Mouse (Mus musculus) brain, embryonic 18.5 days (tissue): Measurements from ENCODE around the gene Hoxa6.

ENCODE experiments used
- DNase-seq: peaks from one replicate; pipeline ENCODE4 v3.0.0-alpha.2; 2012; ENCODE audit warnings: low read depth, low spot score

Hoxa6 gene

DNA sequence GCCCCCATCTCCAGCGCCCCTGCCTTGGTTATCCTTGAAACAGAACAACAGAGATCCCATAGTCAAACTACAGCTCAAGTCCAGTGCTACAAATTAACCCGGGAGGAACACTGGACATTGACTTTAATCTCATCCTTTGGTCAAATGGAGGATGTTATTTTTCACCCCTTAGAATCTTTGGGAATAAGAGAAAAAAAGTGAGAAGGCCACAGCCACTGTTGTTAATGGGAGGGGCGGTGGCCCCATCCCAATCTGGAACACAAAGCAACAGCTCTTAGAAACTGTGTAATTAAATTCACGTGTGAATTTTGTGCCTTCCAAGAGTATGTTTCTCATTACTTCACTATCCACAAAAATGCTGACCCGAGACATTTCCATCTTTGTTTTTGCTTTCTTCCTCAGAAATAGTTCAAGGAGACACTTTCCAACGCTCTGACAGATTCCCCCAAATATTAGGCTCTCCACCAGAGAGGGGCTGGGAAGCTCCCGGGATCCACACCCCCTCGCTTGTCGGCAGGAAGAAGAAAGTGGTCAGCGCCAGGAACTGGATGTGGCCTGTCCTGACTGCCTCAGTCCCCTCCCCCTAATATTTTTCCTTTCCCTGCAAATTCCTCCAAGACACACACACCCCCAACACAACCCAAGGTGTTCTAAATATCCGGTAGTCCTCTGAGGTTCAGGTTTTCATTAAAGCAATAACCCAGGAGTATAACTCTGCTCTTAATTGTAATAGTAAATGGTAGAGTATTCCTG lies 19.1 kb upstream of the Hoxa6 start:
- DNase-seq: no peak

DNA sequence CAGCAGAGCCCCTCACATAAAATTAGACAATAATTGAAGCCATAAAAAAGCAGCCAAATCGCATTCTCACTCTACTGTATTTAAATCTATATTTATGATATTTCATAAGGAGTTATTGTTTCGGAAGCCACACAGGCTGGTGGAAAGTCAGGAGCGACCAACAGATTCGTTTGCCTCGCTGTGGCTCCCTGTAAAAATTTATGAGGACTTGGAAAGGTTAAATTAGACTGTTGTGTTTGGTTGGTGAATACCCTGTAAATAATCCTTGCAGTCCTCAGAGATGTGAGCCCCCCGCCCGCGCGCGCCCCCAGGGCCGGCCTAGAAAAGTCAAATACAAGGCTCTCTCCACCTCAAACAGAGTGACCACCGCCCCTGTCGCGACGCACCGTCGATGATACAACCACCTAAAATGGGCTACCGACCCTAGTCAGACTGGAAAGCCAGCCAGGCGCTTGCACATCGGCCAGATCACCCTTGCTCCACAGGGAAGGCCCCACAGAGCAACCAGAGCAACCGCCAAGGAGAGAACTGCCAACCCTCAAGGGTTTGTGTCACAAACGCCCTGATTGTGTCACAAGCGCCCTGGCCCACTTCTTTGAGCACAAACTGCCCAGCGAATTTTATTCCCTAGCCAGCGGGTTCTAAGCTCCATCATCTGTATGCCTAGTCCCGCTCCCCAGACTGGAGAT lies 18.2 kb upstream of the Hoxa6 start:
- DNase-seq: no peak

GRCm38 (mm10) chr6:52225612-52226568 lies 17.4 kb upstream of the Hoxa6 start:
- DNase-seq: no peak

DNA sequence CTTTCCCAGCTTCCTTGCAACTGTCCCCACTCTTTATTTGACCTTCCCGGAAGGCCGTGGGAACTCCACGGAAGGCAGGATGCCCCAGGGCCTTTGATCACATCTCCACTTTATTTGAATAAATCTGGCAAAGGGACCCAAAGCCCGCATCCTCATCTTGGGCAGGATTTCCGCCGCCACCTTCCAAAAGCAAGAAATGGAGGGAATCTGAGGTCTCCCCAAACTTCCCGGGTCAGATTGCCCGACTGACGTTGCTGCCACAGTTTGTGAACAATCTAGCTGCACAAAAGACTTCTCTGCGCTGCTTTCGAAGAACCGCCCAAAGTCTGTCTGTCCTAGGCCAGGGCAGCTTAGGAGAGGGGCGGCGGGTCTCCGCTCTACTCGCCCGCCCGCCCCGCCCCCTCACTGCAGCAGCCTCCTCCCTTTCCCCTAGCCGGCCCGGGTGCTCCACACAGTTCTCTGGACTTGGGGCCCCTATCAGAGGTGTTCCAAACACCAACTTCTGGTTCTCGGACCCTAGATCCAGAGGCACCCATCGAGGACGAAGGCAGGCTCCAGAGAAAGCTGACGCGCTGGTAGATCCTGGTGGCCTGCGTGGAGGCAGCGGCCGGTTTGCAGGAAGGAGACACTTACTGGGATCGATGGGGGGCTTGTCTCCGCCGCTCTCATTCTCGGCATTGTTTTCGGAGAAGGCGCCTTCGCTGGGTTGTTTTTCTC lies 16.5 kb upstream of the Hoxa6 start:
- no peak for DNase-seq

- DNase-seq: no peak
Measured at GRCm38 (mm10) chr6:52223939-52224760, 15.6 kb upstream of the Hoxa6 start.

- no peak for DNase-seq
Measured at GRCm38 (mm10) chr6:52222729-52223128, 14.2 kb upstream of the Hoxa6 start.

DNA sequence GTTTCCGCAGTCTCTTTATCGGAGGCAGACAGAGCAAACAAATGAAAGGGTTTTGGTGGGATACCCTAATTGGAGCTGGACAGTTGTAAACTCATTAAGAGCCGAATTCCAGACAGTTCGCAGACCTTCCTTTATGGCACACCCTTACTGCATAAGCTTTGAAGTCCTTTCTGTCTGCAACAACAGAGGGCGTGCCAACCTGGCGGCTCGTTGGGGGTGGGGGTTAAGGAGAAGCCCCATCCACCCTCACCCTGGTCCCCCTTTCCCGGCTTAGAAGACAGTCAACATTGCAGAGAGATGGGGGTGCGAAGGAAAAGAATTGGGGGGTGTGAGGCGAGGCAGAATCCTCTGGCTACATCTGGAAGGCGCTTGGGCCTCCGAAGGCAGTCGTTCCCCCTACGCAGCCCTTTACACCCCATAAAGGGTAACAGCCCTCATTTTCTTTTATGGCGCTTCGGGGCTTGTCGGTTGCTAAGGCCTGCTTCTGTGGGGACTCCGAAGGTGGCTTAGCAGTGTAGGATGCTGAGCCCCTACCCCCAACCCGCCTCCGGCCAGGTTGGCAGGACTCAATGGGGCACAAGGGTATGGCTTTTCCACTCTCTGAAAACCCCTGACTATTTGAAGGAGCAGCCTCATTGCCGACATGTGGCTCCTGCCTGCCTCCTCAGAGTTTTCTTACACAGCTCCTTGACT lies 13.6 kb upstream of the Hoxa6 start:
- DNase-seq: no peak

- no peak for DNase-seq
Measured at GRCm38 (mm10) chr6:52221337-52221992, 12.9 kb upstream of the Hoxa6 start, which contains the start of gene Hoxa7. TSS of gene Hoxa7 (minus strand) at chr6:52221854.

GRCm38 (mm10) chr6:52220865-52221310 lies 12.4 kb upstream of the Hoxa6 start:
- DNase-seq: no peak

GRCm38 (mm10) chr6:52220003-52220864 lies 11.7 kb upstream of the Hoxa6 start:
- no peak for DNase-seq

GRCm38 (mm10) chr6:52219234-52219942 lies 10.9 kb upstream of the Hoxa6 start:
- no peak for DNase-seq

GRCm38 (mm10) chr6:52218643-52219215 lies 10.2 kb upstream of the Hoxa6 start:
- no peak for DNase-seq

DNA sequence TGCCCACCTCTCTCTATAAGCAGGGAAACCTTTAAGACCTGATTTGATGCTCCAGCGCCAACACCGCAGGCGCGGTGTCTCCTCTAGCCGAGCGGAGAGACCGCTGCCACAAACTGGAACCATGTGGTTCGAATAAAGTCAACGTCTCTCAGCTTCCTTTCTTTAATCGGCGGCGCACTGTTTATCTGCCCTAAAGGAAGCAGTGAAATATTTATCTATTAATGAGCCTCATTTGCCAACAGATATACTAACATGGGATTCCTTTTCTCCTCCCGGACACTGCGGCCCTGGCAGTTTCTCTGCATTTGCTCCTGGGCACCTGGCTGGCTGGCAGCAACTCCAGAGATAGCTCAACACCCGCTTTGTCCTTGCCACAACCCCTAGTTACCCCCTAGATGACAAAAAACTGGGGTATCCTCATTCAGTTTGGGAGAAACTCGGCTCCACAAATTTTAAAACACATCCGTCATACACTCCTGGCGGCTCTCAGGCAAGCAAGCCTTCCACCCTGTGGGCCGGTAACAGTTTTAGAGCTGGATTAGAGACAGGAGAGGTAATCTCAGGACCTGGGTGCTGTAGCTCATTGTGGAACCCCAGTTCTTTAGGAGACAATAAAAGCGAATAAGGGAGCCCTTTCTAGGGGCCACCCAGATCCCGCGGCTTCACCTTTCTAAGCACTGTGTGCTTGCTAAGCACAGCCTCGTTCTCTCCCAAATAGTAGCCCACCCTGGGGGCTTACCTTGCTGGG lies 9.5 kb upstream of the Hoxa6 start:
- DNase-seq: no peak

DNA sequence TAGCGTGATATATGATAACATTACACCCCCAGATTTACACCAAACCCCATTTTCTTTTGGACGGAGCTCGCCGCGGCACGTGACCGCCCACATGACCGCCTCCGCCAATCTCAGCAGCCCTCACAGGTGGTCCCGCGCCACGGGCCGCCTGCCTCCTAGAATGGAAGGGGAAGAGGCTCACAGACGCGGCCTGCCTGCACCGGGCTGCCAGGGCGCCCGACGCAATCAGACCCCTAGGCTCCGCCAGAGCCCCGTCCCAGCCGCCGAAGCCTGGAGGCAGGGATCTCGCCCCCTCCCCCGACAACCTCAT lies 8.9 kb upstream of the Hoxa6 start:
- no peak for DNase-seq

DNA sequence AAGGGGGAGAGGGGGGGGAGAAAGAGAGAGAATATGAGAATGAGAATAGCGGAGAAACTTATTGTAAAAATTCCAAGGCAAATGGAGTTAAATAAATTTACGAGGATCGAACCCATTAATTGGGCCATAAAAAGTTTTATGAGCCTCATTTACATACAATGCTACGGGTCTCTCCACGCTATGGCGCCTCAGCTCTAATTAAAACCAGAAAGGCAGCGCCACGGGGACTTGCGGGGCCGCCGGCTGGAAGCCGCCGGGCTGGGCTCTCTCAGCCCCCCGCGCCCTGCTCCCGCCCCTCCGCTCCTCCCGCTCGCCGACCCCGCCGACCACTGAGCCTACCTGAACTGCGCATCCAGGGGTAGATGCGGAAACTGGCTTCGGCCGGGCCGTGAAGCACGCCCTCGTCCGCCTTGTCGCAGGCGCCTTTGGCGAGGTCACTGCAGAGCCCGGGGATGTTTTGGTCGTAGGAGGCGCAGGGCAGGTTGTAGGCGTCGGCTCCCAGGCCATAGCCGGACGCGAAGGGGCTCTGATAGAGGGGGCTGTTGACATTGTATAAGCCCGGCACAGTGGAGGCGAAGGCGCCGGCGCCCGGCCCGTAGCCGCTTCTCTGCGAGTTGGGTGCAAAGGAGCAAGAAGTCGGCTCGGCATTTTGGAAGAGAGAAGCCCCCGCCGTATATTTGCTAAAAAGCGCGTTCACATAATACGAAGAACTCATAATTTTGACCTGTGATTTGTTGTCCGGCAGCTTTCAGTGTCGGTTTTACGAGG lies 8.4 kb upstream of the Hoxa6 start:
- no peak for DNase-seq
